Mouse (Mus musculus) heart, embryonic 14.5 days (tissue): ENCODE results near the gene Lrwd1. TPM values are rescaled to one million over a fixed set of nuclear protein-coding genes. Genes with fewer than 3 reads are reported as not detected.

Experiments
- ATAC-seq: fragments of 200-750 bp; cut with Nextera tagmentation; 2 replicates; pipeline ENCODE4 v1.8.0; 2017; ENCODE audit warnings: low read depth, moderate TSS enrichment; ENCODE audit not compliant: insufficient number of reproducible peaks, insufficient read depth, low FRiP score
- H3K27ac ChIP-seq, 2 experiments: fragments of 200-500 bp in 1 of 2; fragments of 300-500 bp in 1 of 2; sonication (generic) in 1 of 2; replicated peaks in 1 of 2; 2 replicates each; pipeline ENCODE4 v1.5.1; 2012 to 2014; ENCODE audit warnings: low read depth in 2 of 2, low read length in 2 of 2, control low read depth in 1 of 2, mild to moderate bottlenecking in 1 of 2, mixed read lengths in 1 of 2; ENCODE audit not compliant: control insufficient read depth in 1 of 2, insufficient read depth in 1 of 2
- H3K27me3 ChIP-seq: fragments of 300-500 bp; sonication (generic); 2 replicates; pipeline ENCODE4 v1.6.1; 2014; ENCODE audit warnings: mild to moderate bottlenecking, low read length, control low read depth; ENCODE audit not compliant: control insufficient read depth, insufficient read depth
- H3K36me3 ChIP-seq: fragments of 300-500 bp; sonication (generic); 2 replicates; pipeline ENCODE4 v1.6.1; 2014; ENCODE audit warnings: mild to moderate bottlenecking, control low read depth, low read length, mixed read lengths; ENCODE audit not compliant: control insufficient read depth, insufficient read depth
- H3K4me1 ChIP-seq, 2 experiments: fragments of 200-500 bp in 1 of 2; fragments of 300-500 bp in 1 of 2; sonication (generic) in 1 of 2; 2 replicates each; pipeline ENCODE4 v1.6.1; 2012 to 2014; ENCODE audit warnings: low read length in 2 of 2, control low read depth in 1 of 2, mixed read lengths in 1 of 2; ENCODE audit not compliant: control insufficient read depth in 2 of 2, insufficient read depth in 2 of 2
- H3K4me2 ChIP-seq: fragments of 300-500 bp; sonication (generic); 2 replicates; pipeline ENCODE4 v1.6.1; 2014; ENCODE audit warnings: mild to moderate bottlenecking, low read length
- H3K4me3 ChIP-seq, 2 experiments: fragments of 200-500 bp in 1 of 2; fragments of 300-500 bp in 1 of 2; sonication (generic) in 1 of 2; 2 replicates each; pipeline ENCODE4 v1.5.1; 2012 to 2014; ENCODE audit warnings: low read length in 2 of 2, mild to moderate bottlenecking in 2 of 2, control low read depth in 1 of 2, low read depth in 1 of 2, moderate library complexity in 1 of 2; ENCODE audit not compliant: control insufficient read depth in 1 of 2, insufficient read depth in 1 of 2
- H3K9ac ChIP-seq: fragments of 300-500 bp; sonication (generic); 2 replicates; pipeline ENCODE4 v1.6.1; 2014; ENCODE audit warnings: mild to moderate bottlenecking, low read length
- H3K9me3 ChIP-seq: fragments of 300-500 bp; sonication (generic); 2 replicates; pipeline ENCODE4 v1.6.1; 2016; ENCODE audit warnings: low read length, control low read depth; ENCODE audit not compliant: control insufficient read depth
- WGBS: fragments of 180-500 bp; shearing (Covaris S2); extraction: QIAGEN DNeasy Blood & Tissue Kit; methylation state at CpG from one replicate; pipeline ENCODE4 v1.1.7; 2014; 5-methylcytosine and 5-hydroxymethylcytosine counted together
- polyA plus RNA-seq: library from polyadenylated mRNA; unstranded; fragments of >200 nt; fragmentation: Nextera tagmentation; extraction: Ambion mirVana; gene quantifications from 2 replicates; pipeline ENCODE4 v1.2.1, GENCODE M21; 2014

Lrwd1 gene
- polyA plus RNA-seq = 13.8 and 16.9 TPM in 2 replicates

GRCm38 (mm10) chr5:136135571-136136291 is at the start of gene Lrwd1, which contains the start of gene Alkbh4:
Gene Lrwd1, minus strand, starts transcription at chr5:136136074.
Gene Alkbh4, plus strand, starts transcription at chr5:136136146.
- WGBS = under 1% methylated on average over 60 of the region's 60 CpGs
- H3K4me2 ChIP-seq = peak within 1 kb of the TSS; percentile 78
- no peaks in the 10 kb centered on the region for H3K9me3 ChIP-seq
- peaks cover 49% of the 10 kb centered on the region for H3K36me3 ChIP-seq
- H3K4me1 ChIP-seq = peaks cover 6 to 14% of the 10 kb centered on the region in 2 experiments
- H3K9ac ChIP-seq = peak within 1 kb of the TSS; percentile 88
- H3K4me3 ChIP-seq = peak within 1 kb of the TSS; percentile 82 to 85
- peak within 1 kb of the TSS; percentile 33 to 64; a peak in 2 of 4 replicates for H3K27ac ChIP-seq
- ATAC-seq = peak; percentile 89
- no peaks in the 10 kb centered on the region for H3K27me3 ChIP-seq

- Histone ChIP-seq H3K4me1 (no peaks in the 10 kb centered on the region), H3K36me3 (peaks cover 90% of the 10 kb centered on the region), H3K9me3 (no peaks in the 10 kb centered on the region), H3K27ac (no peak overlapping the region), H3K27me3 (no peaks in the 10 kb centered on the region), H3K4me2 (no peak overlapping the region), H3K4me3 (no peak overlapping the region), H3K9ac (no peak overlapping the region)
- ATAC-seq = no peak
- WGBS = 94% methylated on average over 7 of the region's 7 CpGs
Measured at GRCm38 (mm10) chr5:136183766-136184165, 47.9 kb upstream of the Lrwd1 start.

- Histone ChIP-seq H3K4me3 (no peak overlapping the region), H3K4me2 (no peak overlapping the region), H3K9me3 (no peaks in the 10 kb centered on the region), H3K27me3 (no peaks in the 10 kb centered on the region), H3K36me3 (peaks cover 87% of the 10 kb centered on the region), H3K9ac (no peak overlapping the region), H3K4me1 (no peaks in the 10 kb centered on the region), H3K27ac (no peak overlapping the region)
- no peak for ATAC-seq
- WGBS = 73% methylated on average over 4 of the region's 4 CpGs
Measured at GRCm38 (mm10) chr5:136182830-136183229, 47.0 kb upstream of the Lrwd1 start.

GRCm38 (mm10) chr5:136182049-136182448 is 46.2 kb upstream of the Lrwd1 start:
- WGBS = 84% methylated on average over 6 of the region's 6 CpGs
- peaks cover 79% of the 10 kb centered on the region for H3K36me3 ChIP-seq

GRCm38 (mm10) chr5:136181197-136181596 is 45.3 kb upstream of the Lrwd1 start:
- Histone ChIP-seq H3K4me2 (no peak overlapping the region), H3K9ac (no peak overlapping the region), H3K4me1 (peaks cover 0 to 4% of the 10 kb centered on the region in 2 experiments; a peak in 2 of 4 replicates), H3K27me3 (no peaks in the 10 kb centered on the region), H3K36me3 (peaks cover 75% of the 10 kb centered on the region), H3K27ac (no peak overlapping the region), H3K9me3 (no peaks in the 10 kb centered on the region), H3K4me3 (no peak overlapping the region)
- ATAC-seq = no peak
- 87% methylated on average over 6 of the region's 6 CpGs for WGBS

More at GRCm38 (mm10) chr5:136182049-136182448, 46.2 kb upstream of the Lrwd1 start:
- H3K27ac ChIP-seq = no peak overlapping the region
- no peaks in the 10 kb centered on the region for H3K9me3 ChIP-seq
- ATAC-seq = no peak
- no peaks in the 10 kb centered on the region for H3K27me3 ChIP-seq
- no peak overlapping the region for H3K4me3 ChIP-seq
- no peak overlapping the region for H3K4me2 ChIP-seq
- H3K9ac ChIP-seq = no peak overlapping the region
- H3K4me1 ChIP-seq = peaks cover 0 to 3% of the 10 kb centered on the region in 2 experiments; a peak in 2 of 4 replicates

- WGBS = 87% methylated on average over 5 of the region's 5 CpGs
- peaks cover 0 to 4% of the 10 kb centered on the region in 2 experiments; a peak in 2 of 4 replicates for H3K4me1 ChIP-seq
- H3K27me3 ChIP-seq = no peaks in the 10 kb centered on the region
- H3K36me3 ChIP-seq = peaks cover 59% of the 10 kb centered on the region
- no peak for ATAC-seq
- no peaks in the 10 kb centered on the region for H3K9me3 ChIP-seq
- no peak overlapping the region for H3K27ac ChIP-seq
- no peak overlapping the region for H3K4me3 ChIP-seq
- no peak overlapping the region for H3K4me2 ChIP-seq
- no peak overlapping the region for H3K9ac ChIP-seq
Measured at GRCm38 (mm10) chr5:136179594-136179993, 43.7 kb upstream of the Lrwd1 start.

- ATAC-seq = no peak
- no peak overlapping the region for H3K4me2 ChIP-seq
- no peak overlapping the region for H3K9ac ChIP-seq
- H3K36me3 ChIP-seq = peaks cover 7% of the 10 kb centered on the region
- H3K27me3 ChIP-seq = no peaks in the 10 kb centered on the region
- no peaks in the 10 kb centered on the region for H3K9me3 ChIP-seq
- 38% methylated on average over 9 of the region's 9 CpGs for WGBS
- H3K27ac ChIP-seq = peak overlapping the region in 1 of 2 experiments; percentile 21; a peak in 1 of 4 replicates
- no peak overlapping the region for H3K4me3 ChIP-seq
- peaks cover 6 to 9% of the 10 kb centered on the region in 2 experiments; a peak in 2 of 4 replicates for H3K4me1 ChIP-seq
Measured at GRCm38 (mm10) chr5:136173606-136174463, 38.0 kb upstream of the Lrwd1 start.
